Mouse (Mus musculus) Muller cell, postnatal 12 days (primary cell): ENCODE measurements around the gene Klrg2.
"Not testable (repeated sequence)": the region's sequence is repeated elsewhere in the genome, so short reads cannot be mapped to it uniquely, and the experiment has no call there.

Experiments
- DNase-seq: peaks from one replicate; pipeline ENCODE4 v3.0.0-alpha.2; 2015; ENCODE audit errors: inconsistent ontology term

Klrg2 gene

DNA sequence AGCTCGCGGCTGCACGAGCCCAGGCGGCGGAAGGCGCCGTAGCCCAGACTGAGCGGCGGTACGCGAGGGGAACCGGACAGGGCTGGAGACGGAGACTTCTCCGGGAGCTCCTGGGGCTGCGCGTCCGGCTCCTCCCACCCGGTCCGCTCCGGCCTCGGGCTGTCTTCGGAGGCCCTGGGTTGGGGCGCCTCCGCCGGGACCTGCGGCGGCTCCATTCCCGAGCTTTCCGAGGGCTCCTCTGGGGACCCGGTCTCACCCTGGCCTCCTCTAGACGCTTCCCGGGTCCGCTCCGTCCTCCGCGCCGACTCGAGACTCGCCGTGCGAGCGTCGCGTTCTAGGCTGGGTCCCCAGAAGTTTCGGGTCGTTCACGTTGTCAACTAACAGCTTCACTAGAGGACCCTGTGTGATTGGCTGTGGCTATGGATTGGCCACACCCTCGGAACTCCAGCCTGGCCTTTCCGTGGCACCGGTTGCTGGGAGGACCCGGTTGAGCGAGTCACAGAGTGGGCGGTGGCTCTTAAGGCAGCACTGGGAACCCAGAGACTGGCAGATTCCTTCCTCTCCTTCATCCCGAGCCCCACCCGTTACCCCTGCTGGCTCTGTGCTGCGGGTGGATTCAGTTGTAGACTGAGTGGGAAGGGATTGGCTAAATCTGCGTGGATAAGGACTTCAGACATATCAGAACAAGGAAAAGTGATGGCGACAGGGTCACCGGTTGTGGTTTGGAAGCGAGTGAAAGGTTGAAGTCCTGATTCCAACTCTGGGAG is at the start of gene Klrg2:
Klrg2 (minus strand) TSS at position 391 of the 767 bp plus-strand sequence.
- DNase-seq = peak; percentile 83

- DNase-seq = no peak
Measured at GRCm38 (mm10) chr6:38682532-38682931, 45.5 kb upstream of the Klrg2 start.

GRCm38 (mm10) chr6:38677629-38678028 is 40.6 kb upstream of the Klrg2 start:
- DNase-seq = no peak

DNA sequence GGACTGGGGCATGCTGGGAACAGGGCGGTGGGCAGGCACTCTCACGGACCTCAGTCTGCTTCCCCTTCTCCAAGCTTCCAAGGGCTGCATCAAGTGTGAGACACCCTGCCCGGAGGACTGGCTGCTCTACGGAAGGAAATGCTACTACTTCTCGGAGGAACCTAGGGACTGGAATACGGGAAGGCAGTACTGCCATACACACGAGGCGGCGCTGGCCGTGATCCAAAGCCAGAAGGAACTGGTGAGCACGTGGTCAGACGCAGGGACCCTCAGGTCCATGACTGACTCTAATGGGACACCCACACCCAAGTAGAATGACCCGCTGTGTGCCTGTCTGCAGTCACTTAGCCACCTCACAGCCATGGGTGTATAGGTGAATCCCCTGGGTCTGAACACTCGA is 39.7 kb upstream of the Klrg2 start:
- no peak for DNase-seq

GRCm38 (mm10) chr6:38676217-38676616 is 39.2 kb upstream of the Klrg2 start:
- no peak for DNase-seq

GRCm38 (mm10) chr6:38672011-38672410 is 35.0 kb upstream of the Klrg2 start:
- no peak for DNase-seq

GRCm38 (mm10) chr6:38671270-38671669 is 34.2 kb upstream of the Klrg2 start:
- no peak for DNase-seq

GRCm38 (mm10) chr6:38670488-38670887 is 33.4 kb upstream of the Klrg2 start:
- not testable (repeated sequence) for DNase-seq

- no peak for DNase-seq
Measured at GRCm38 (mm10) chr6:38669580-38669979, 32.5 kb upstream of the Klrg2 start.

GRCm38 (mm10) chr6:38662714-38663615 is 25.9 kb upstream of the Klrg2 start, which contains the start of gene Clec2l:
TSS of gene Clec2l (plus strand) at chr6:38663069.
- DNase-seq = peak; percentile 62

GRCm38 (mm10) chr6:38661626-38662025 is 24.6 kb upstream of the Klrg2 start:
- DNase-seq = no peak

- peak; percentile 57 for DNase-seq
Measured at GRCm38 (mm10) chr6:38650263-38650937, 13.4 kb upstream of the Klrg2 start.

DNA sequence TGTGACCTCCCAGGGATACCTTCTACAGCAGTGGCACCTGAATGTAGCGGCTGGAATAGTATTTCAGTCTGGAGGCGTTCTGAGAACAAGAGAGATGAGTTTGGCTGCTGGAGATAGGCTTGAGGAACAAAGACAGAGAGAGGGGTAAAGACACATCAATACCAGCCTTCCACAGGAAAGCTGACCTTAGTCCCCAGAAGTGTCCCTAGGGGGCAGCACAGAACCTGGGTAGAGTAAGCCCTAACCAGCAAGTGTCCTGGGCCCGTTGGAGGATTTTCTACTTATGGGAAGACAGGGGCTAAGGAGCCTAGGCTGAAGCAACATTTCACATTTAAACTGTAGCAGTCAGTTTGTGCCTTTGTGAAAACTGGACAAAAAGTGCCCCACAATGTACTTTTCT is 12.5 kb upstream of the Klrg2 start:
- DNase-seq = no peak

DNA sequence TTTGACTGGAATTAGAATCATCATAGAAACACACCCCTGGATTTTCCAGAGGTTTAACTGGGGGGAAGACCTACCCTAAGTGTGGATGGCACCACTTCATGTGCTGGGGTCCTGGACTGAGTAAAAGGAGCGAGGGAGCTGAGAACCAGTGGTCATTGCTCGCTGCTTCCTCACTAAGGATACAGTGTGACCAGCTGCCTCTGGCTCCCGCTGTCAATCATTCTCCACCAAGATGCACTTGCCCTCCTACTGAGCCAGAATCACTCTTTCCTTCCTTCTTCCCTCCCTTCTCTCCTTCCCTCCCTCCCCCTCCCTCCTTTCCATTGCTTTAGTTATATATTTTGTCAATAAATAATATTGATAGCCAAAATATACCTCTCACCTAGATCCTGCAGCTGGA is 6.0 kb upstream of the Klrg2 start:
- DNase-seq = no peak

- DNase-seq = no peak
Measured at GRCm38 (mm10) chr6:38642593-38642992, 5.6 kb upstream of the Klrg2 start.

DNA sequence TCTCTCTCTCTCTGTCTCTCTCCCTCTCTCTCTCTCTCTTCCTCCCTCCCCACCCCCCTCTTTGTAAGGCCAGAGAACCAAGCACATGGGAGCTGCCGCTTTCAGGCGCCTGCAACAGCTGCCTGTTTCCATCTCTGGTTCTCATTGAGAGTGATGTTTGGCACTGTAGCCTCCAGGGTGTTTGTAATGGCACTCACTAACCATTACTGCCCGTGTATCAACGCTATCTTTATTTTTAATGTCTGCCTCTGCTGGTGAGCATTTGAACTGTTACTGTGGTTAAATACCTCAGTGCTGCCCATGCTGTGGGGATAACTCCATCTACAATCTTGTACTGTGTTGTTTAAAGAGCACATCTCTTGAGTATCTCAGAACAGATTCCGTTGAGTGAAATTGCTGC is 4.6 kb upstream of the Klrg2 start:
- DNase-seq = no peak

- DNase-seq = no peak
Measured at GRCm38 (mm10) chr6:38641228-38641627, 4.2 kb upstream of the Klrg2 start.

- DNase-seq = no peak
Measured at GRCm38 (mm10) chr6:38640401-38640800, 3.4 kb upstream of the Klrg2 start.

DNA sequence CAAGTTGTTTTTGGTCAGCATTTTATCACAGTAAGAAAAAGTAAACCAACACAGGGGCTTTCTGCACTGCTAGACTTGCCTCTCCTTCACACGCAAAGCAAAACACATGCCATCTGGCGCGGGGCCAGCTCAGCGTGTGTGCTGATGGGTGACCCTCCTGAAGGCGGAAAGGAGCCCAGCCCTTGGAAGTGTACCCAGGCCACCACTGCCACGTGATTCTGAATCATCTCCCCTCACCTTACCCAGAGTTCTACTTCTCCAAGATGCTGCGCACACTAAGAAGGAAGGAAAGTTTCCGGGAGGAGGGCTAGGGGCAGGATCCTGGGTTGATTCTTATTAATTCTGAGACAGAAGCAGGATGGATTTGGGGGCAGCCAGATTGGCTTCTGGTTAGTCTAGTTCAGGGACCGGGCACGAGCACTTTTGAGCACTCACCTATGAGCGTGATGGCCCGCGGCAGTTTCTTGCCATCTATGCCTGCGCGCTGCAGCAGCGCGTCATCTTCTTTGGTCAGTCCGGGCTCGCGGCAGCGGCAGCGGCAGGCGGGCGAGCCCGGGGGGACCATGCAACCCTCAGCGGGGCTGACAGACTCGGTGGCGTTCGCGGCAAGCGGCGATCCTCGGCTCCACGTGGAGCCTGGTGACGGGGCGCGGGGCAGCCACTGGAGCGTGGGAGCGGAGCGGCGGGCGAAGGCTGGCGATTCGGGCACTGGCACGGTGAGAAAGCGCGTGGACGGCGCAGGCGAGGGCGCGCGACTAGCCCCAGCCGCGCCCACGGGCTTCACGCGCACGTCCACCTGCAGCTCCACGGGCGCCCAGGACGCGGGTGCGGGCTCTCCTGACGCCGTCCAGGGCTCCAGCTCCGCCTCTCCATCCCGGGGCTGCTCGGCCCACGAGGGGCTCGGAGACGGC is 846 bp downstream of the Klrg2 start:
- peak; percentile 55 for DNase-seq

DNA sequence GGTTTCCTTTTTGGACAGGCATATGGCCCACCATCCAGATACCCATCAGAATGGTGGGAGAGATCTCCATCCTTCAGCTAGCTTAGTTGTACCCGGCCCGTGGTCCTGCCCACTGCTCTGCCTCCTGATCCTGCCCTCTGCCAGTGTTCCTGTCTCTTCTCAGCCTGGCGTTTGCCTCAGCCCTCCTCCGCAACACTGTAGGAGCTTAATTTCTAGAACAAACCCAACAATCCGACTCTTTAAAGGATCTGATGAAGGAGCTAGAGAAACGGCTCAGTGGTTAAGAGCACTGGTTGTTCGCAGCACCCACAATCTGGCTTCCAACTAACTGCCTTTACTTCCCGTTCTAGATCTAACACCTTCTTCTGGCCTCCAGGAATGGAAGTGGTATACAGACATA is 2.6 kb downstream of the Klrg2 start:
- DNase-seq = no peak

DNA sequence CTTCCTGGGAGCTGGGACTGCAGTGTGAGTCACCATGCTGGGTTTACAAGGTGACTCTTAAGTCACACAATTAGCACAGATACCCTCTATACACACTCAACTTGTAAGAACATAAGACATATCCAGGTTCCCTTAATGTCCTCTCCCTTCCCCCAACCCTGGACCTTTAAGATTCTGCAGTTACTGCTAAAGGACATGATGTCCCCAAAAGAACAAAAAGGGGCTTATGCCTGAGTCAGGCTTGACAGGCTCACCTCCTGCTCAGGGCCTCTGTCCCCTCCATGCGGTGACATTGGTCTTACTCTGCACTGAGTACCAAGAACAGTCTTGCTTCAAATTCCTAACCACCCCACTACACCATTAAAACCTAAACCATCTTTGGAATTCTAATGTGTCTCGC is 4.2 kb downstream of the Klrg2 start:
- no peak for DNase-seq
